Mouse (Mus musculus): ENCODE results near the gene Mapkapk2.

DNA sequence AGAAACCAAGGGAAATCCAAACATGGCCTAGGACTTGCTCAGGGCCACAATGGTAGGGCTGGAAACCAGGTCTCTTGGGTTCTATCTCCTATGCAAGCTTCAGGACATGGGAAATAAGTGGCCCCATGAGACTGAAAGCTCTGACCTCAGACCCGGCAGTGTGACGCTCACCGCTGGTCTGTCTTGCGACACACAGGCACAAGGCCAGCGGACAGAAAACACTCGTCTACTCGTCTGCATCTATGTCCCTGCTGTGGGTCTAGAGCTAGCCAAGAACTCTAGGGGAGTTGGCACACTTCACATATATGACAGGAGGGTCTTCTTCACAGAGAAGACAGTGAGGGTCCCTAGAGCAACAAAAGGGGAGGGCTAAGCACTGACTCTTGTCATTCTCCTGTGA is 10.7 kb downstream of the Mapkapk2 start:
- TF ChIP-seq CTCF (IDR thresholded peaks at IDR 0.05) (no peak), EP300 (IDR thresholded peaks at IDR 0.05; ENCODE audit: insufficient read depth, low read depth, low read length) (no peak)
